Mouse (Mus musculus) hindbrain, postnatal 0 days (tissue): Measurements from ENCODE around the gene Smarcc2. TPM values are rescaled to one million over a fixed set of nuclear protein-coding genes. Genes with fewer than 3 reads are reported as not detected.

ENCODE experiments used
- ATAC-seq: fragments of 200-750 bp; cut with Nextera tagmentation; 2 replicates; pipeline ENCODE4 v1.8.0; 2017; ENCODE audit warnings: mild to moderate bottlenecking, moderate TSS enrichment, moderate library complexity
- DNase-seq: peaks from one replicate; pipeline ENCODE4 v3.0.0-alpha.2; 2015; ENCODE audit warnings: low spot score
- H3K27ac ChIP-seq: fragments of 300-500 bp; sonication (generic); 2 replicates; pipeline ENCODE4 v1.5.1; 2014; ENCODE audit warnings: mild to moderate bottlenecking
- H3K27me3 ChIP-seq: fragments of 300-500 bp; sonication (generic); 2 replicates; pipeline ENCODE4 v1.6.1; 2014; ENCODE audit warnings: low read length, mixed read lengths; ENCODE audit not compliant: insufficient read depth
- H3K36me3 ChIP-seq: fragments of 300-500 bp; sonication (generic); 2 replicates; pipeline ENCODE4 v1.6.1; 2014; ENCODE audit warnings: low read length, mixed read lengths; ENCODE audit not compliant: insufficient read depth
- H3K4me1 ChIP-seq: fragments of 300-500 bp; sonication (generic); 2 replicates; pipeline ENCODE4 v1.6.1; 2014; ENCODE audit warnings: antibody characterized with exemption, low read length, mixed read lengths; ENCODE audit not compliant: insufficient read depth
- H3K4me2 ChIP-seq: fragments of 300-500 bp; sonication (generic); 2 replicates; pipeline ENCODE4 v1.6.1; 2014; ENCODE audit warnings: low read depth, mild to moderate bottlenecking, low read length, moderate library complexity, mixed read lengths
- H3K4me3 ChIP-seq: fragments of 300-500 bp; sonication (generic); 2 replicates; pipeline ENCODE4 v1.5.1; 2014; ENCODE audit warnings: low read length
- H3K9ac ChIP-seq: fragments of 300-500 bp; sonication (generic); replicated peaks from 2 replicates; pipeline ENCODE4 v1.6.1; 2014; ENCODE audit warnings: mild to moderate bottlenecking, low read length, moderate library complexity, mixed read lengths
- H3K9me3 ChIP-seq: fragments of 300-500 bp; sonication (generic); 2 replicates; pipeline ENCODE4 v1.6.1; 2016; ENCODE audit warnings: low read length, mixed read lengths
- CTCF ChIP-seq: IDR thresholded peaks from 2 replicates; pipeline ENCODE4 v1.5.1; 2016; ENCODE audit warnings: antibody characterized with exemption, control low read depth, low read depth
- WGBS: fragments of 180-500 bp; shearing (Covaris S2); extraction: QIAGEN DNeasy Blood & Tissue Kit; methylation state at CpG from one replicate; pipeline ENCODE4 v1.1.7; 2014; 5-methylcytosine and 5-hydroxymethylcytosine counted together
- polyA plus RNA-seq: library from polyadenylated mRNA; unstranded; fragments of >200 nt; fragmentation: Nextera tagmentation; extraction: Ambion mirVana; gene quantifications from 2 replicates; pipeline ENCODE4 v1.2.1, GENCODE M21; 2015
- total RNA-seq: library from RNA; depleted of rRNA; stranded (reverse); fragments of >200 nt; gene quantifications from 2 replicates; pipeline ENCODE4 v1.2.3, GENCODE M21; 2014

Gene Smarcc2
- total and polyA plus RNA-seq, 2 experiments from 2014 or later = 112 to 174 TPM

DNA sequence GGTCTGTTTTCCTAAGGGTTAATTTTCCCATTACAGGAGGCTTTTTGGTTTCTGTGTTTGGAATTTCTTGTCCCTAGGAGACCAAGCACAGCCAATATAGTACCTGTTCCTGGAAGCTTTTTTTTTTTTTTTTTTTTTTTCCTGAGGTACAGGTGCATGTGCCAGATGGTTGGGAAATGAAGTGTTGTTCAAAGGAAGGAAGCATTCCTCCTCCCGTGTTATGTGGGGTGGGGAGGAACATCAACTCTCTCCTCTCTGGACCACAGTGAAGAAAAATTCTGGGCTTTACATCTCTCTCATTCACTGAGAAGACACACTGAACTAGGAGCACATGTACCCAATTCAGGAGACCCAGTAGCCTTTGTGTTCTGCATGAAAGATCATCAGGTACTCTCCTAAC lies 46.0 kb upstream of the Smarcc2 start:
- Histone ChIP-seq H3K27me3 (no peaks in the 10 kb centered on the region), H3K9me3 (no peaks in the 10 kb centered on the region), H3K9ac (peak overlapping the region; percentile 18; the same call in 1 of the 2 replicates), H3K4me3 (no peak overlapping the region), H3K27ac (no peak overlapping the region), H3K4me2 (peak overlapping the region; percentile 95), H3K4me1 (peaks cover 20% of the 10 kb centered on the region), H3K36me3 (peaks cover 7% of the 10 kb centered on the region)
- DNase-seq (no peak), ATAC-seq (no peak)
- 48% methylated on average over 1 of the region's 1 CpGs for WGBS
- no peak for TF ChIP-seq CTCF

- Histone ChIP-seq H3K36me3 (peaks cover 19% of the 10 kb centered on the region), H3K9ac (no peak overlapping the region), H3K4me3 (no peak overlapping the region), H3K27ac (no peak overlapping the region), H3K4me2 (no peak overlapping the region), H3K9me3 (no peaks in the 10 kb centered on the region), H3K27me3 (no peaks in the 10 kb centered on the region), H3K4me1 (peaks cover 15% of the 10 kb centered on the region)
- no peak for DNase-seq
- ATAC-seq = no peak
- TF ChIP-seq CTCF = no peak
- WGBS = 98% methylated on average over 5 of the region's 5 CpGs
Observed at GRCm38 (mm10) chr10:128414848-128415247, 44.2 kb upstream of the Smarcc2 start.

DNA sequence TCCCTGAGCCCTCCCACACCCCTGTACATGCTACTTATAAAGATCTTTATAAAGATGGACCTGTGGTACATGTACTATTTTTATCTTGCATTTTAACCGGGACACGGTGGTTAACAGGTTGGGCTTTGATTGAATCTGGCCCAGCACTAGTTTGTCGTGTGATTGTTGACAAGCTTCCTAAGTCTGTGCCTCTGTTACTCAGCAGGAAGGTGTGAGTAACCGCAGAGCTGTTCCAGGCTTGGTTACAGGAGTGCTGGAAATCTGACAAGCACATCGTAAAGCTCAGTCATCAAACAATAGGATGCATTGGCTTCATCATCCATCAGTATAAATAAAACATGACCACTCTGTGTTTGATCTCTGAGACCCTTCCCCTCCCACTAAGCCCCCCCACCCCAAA lies 36.6 kb upstream of the Smarcc2 start:
- Histone ChIP-seq H3K36me3 (peaks cover 35% of the 10 kb centered on the region), H3K27me3 (no peaks in the 10 kb centered on the region), H3K9ac (no peak overlapping the region), H3K4me1 (no peaks in the 10 kb centered on the region), H3K4me3 (no peak overlapping the region), H3K27ac (no peak overlapping the region), H3K9me3 (no peaks in the 10 kb centered on the region), H3K4me2 (no peak overlapping the region)
- WGBS = 73% methylated on average over 5 of the region's 5 CpGs
- no peak for DNase-seq
- TF ChIP-seq CTCF = no peak
- ATAC-seq = no peak

DNA sequence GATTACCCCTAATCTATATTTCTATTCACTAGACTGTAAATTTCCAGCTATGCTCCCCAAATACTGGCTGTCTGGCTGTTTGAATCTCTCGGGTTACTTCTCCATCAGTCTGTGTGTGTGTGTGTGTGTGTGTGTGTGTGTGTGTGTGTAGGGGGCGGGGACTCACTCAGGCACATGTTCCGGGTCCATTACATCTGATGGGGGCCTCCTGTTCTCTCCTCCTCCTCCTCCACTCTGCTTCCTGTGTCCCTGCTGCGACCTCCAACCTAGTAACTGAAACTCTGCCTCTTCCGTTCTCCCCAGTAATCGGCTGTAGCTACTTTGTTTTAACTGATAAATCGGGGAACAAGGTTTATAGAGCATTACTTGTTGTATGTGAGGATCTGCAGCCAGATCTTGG lies 34.4 kb upstream of the Smarcc2 start:
- ATAC-seq (no peak), DNase-seq (no peak)
- Histone ChIP-seq H3K27ac (no peak overlapping the region), H3K9me3 (no peaks in the 10 kb centered on the region), H3K4me1 (no peaks in the 10 kb centered on the region), H3K4me3 (no peak overlapping the region), H3K4me2 (no peak overlapping the region), H3K36me3 (peaks cover 42% of the 10 kb centered on the region), H3K9ac (no peak overlapping the region), H3K27me3 (no peaks in the 10 kb centered on the region)
- TF ChIP-seq CTCF = no peak
- WGBS = 64% methylated on average over 7 of the region's 7 CpGs

DNA sequence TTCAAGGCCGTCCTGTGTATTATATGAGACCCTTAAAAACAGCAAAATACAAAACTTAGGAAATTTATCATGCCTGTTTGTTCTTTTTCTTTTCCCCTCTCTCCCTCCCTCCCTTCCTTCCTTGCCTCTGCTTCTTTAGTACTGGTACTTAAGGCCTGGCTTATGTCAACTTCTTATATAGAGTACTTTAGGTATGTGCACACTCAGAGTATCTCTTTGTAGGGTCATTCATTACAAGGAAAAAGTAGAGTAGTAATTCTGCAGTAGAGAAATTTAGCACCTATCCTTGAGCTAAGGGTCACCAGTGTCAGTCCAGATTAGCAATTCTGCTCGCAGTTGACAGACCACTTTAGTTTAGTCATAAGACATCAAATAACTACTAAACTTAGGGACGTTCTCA lies 33.8 kb upstream of the Smarcc2 start:
- ATAC-seq (no peak), DNase-seq (no peak)
- WGBS = 93% methylated on average over 3 of the region's 3 CpGs
- no peak for TF ChIP-seq CTCF
- no peak overlapping the region for H3K4me3 ChIP-seq
- no peak overlapping the region for H3K27ac ChIP-seq
- H3K4me1 ChIP-seq = no peaks in the 10 kb centered on the region
- no peaks in the 10 kb centered on the region for H3K27me3 ChIP-seq
- H3K9ac ChIP-seq = no peak overlapping the region
- peaks cover 42% of the 10 kb centered on the region for H3K36me3 ChIP-seq
- no peaks in the 10 kb centered on the region for H3K9me3 ChIP-seq
- H3K4me2 ChIP-seq = no peak overlapping the region

- H3K4me1 ChIP-seq = no peaks in the 10 kb centered on the region
- no peak for DNase-seq
- no peak for TF ChIP-seq CTCF
- H3K9ac ChIP-seq = no peak overlapping the region
- H3K9me3 ChIP-seq = no peaks in the 10 kb centered on the region
- H3K36me3 ChIP-seq = peaks cover 38% of the 10 kb centered on the region
- H3K4me2 ChIP-seq = no peak overlapping the region
- ATAC-seq = no peak
- WGBS = 93% methylated on average over 5 of the region's 5 CpGs
- no peaks in the 10 kb centered on the region for H3K27me3 ChIP-seq
- H3K4me3 ChIP-seq = no peak overlapping the region
- H3K27ac ChIP-seq = no peak overlapping the region
Observed at GRCm38 (mm10) chr10:128429052-128429451, 30.0 kb upstream of the Smarcc2 start.

DNA sequence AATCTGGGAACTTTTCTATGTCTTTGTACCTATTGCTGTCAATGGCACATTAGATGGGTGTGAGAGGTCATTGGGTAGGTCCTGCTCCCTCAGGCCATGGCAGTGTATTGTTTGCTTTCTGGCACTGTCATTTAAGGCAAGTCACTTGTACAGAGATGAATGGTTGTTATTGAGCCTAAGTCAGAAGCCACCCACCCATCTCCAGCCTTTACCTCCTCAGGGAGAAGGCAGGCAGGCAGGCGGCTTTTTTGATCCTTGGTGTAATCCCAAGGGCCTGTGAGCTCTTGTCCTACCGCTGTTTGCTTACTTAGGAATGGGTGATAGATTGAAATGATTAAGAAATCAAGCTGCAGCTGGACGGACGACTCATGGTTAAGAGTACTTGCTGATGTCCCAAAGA lies 29.6 kb upstream of the Smarcc2 start:
- DNase-seq (no peak), ATAC-seq (no peak)
- H3K4me2 ChIP-seq = no peak overlapping the region
- H3K9ac ChIP-seq = no peak overlapping the region
- H3K27me3 ChIP-seq = no peaks in the 10 kb centered on the region
- H3K4me1 ChIP-seq = no peaks in the 10 kb centered on the region
- 85% methylated on average over 4 of the region's 4 CpGs for WGBS
- no peak overlapping the region for H3K27ac ChIP-seq
- H3K9me3 ChIP-seq = no peaks in the 10 kb centered on the region
- no peak for TF ChIP-seq CTCF
- H3K4me3 ChIP-seq = no peak overlapping the region
- H3K36me3 ChIP-seq = peaks cover 38% of the 10 kb centered on the region
